In genomic region chr14:56316333-56316732, GRCm38 (mm10) we compare ENCODE assay signal across 21 mouse cellular contexts. TPM values are rescaled to one million over a fixed set of nuclear protein-coding genes. Genes with fewer than 3 reads are reported as not detected.
"Had no signal": no experiment of that assay in that cellular context is flagged by ENCODE, and none has a peak within 500 bp of the region (broad histone marks: within the 10 kb centered on the region; RNA-seq: fewer than 3 reads in every experiment).

No protein-coding gene starts in this region.

- H3K4me3 ChIP-seq: neural tube, embryonic 13.5 days; neural tube, embryonic 15.5 days; stomach, embryonic 15.5 days had no signal

- H3K9ac ChIP-seq: neural tube, embryonic 13.5 days; neural tube, embryonic 15.5 days; stomach, embryonic 15.5 days had no signal

- H3K4me2 ChIP-seq: neural tube, embryonic 13.5 days; neural tube, embryonic 15.5 days; stomach, embryonic 15.5 days had no signal

- DNase-seq: retina, postnatal 1 day; right cerebral cortex, adult 18-20 months; right cerebral cortex, postnatal 14 days; right cerebral cortex, postnatal 25 days; right cerebral cortex, postnatal 4 days; spleen, adult 18-20 months; thymus, adult 18-20 months; thymus, adult 2 months; thymus, postnatal 14 days; thymus, postnatal 25 days; thymus, postnatal 36 days; thymus, postnatal 4 days had no signal

- H3K27me3 ChIP-seq: neural tube, embryonic 13.5 days; neural tube, embryonic 15.5 days; stomach, embryonic 15.5 days had no signal

- H3K27ac ChIP-seq: neural tube, embryonic 13.5 days; neural tube, embryonic 15.5 days; stomach, embryonic 15.5 days; stomach, postnatal 0 days had no signal

- H3K4me1 ChIP-seq: neural tube, embryonic 13.5 days; neural tube, embryonic 15.5 days; stomach, embryonic 15.5 days had no signal

- H3K36me3 ChIP-seq: neural tube, embryonic 13.5 days; neural tube, embryonic 15.5 days; stomach, embryonic 15.5 days had no signal

- H3K9me3 ChIP-seq: neural tube, embryonic 13.5 days; neural tube, embryonic 15.5 days; stomach, embryonic 15.5 days had no signal

RNA-seq across cellular contexts. Expression of gene Atp12a, which starts 48.5 kb away (rescaled TPM):
- total RNA-seq: neutrophil, adult 5-6 weeks had no signal
- polyA plus RNA-seq: small intestine, adult 2 months; spleen, adult 2 months had no signal

RNA-seq across cellular contexts. Expression of gene Gzmb, which starts 54.3 kb away (rescaled TPM):
- polyA plus RNA-seq: neural tube, embryonic 13.5 days; neural tube, embryonic 14.5 days; neural tube, embryonic 15.5 days; testis, adult 2 months had no signal
